In genomic region chr17:5827836-5828582, GRCm38 (mm10) we compare ENCODE assay signal across 9 mouse cellular contexts. TPM values are rescaled to one million over a fixed set of nuclear protein-coding genes. Genes with fewer than 3 reads are reported as not detected.
DNase-seq lines count a peak whose midpoint lies in the region; ATAC-seq and TF ChIP-seq lines count a peak whose summit lies in the region.
"Had no signal": no experiment of that assay in that cellular context is flagged by ENCODE, and none has a peak within 500 bp of the region (broad histone marks: within the 10 kb centered on the region; RNA-seq: fewer than 3 reads in every experiment).

No protein-coding gene starts in this region.

- no peaks in the 10 kb centered on the region for H3K27me3 ChIP-seq in intestine, embryonic 14.5 days (replicated peaks; ENCODE audit: control insufficient read depth, insufficient read depth, low read length)
- no peaks in the 10 kb centered on the region for H3K27me3 ChIP-seq in intestine, postnatal 0 days (replicated peaks; ENCODE audit: control insufficient read depth, insufficient read depth, low read length)
- no peaks in the 10 kb centered on the region for H3K27me3 ChIP-seq in intestine, embryonic 15.5 days (replicated peaks)
- H3K27me3 ChIP-seq in neural tube, embryonic 13.5 days, result no peaks in the 10 kb centered on the region

- H3K27ac ChIP-seq in intestine, embryonic 14.5 days (ENCODE audit: low read depth), result no peak overlapping the region
- H3K27ac ChIP-seq in intestine, postnatal 0 days (ENCODE audit: low read depth, low read length), result no peak overlapping the region
- no peak overlapping the region for H3K27ac ChIP-seq in brown adipose tissue, adult 24 weeks (replicated peaks; ENCODE audit: low read depth, low read length)
- no peak overlapping the region for H3K27ac ChIP-seq in intestine, embryonic 15.5 days
- no peak overlapping the region for H3K27ac ChIP-seq in neural tube, embryonic 13.5 days (replicated peaks)
- H3K27ac ChIP-seq: left cerebral cortex, adult 2 months had no signal

- H3K4me3 ChIP-seq in intestine, embryonic 14.5 days (ENCODE audit: low read depth, low read length), result no peak overlapping the region
- H3K4me3 ChIP-seq in intestine, postnatal 0 days (ENCODE audit: low read depth, low read length), result no peak overlapping the region
- H3K4me3 ChIP-seq in brown adipose tissue, adult 24 weeks (ENCODE audit: insufficient read depth, low read depth, low read length), result peak overlapping the region; percentile 21; the same call in 1 of the 2 replicates
- no peak overlapping the region for H3K4me3 ChIP-seq in intestine, embryonic 15.5 days (replicated peaks)
- H3K4me3 ChIP-seq in neural tube, embryonic 13.5 days, result no peak overlapping the region
- H3K4me3 ChIP-seq: left cerebral cortex, adult 2 months had no signal

- DNase-seq in intestine, embryonic 14.5 days (ENCODE audit: low spot score), result no peak
- no peak for DNase-seq in urinary bladder, adult 18-20 months (ENCODE audit: low spot score in 2 of 2)
- DNase-seq in frontal cortex, postnatal 25 days (ENCODE audit: low spot score in 2 of 2), result no peak
- DNase-seq in testis, postnatal 10 days (ENCODE audit: low spot score), result no peak

- 22% methylated on average over 14 of the region's 15 CpGs for WGBS in intestine, embryonic 14.5 days
- 39% methylated on average over 14 of the region's 15 CpGs for WGBS in intestine, postnatal 0 days
- WGBS in intestine, embryonic 15.5 days, result 20% methylated on average over 14 of the region's 15 CpGs
- WGBS in neural tube, embryonic 13.5 days, result 15% methylated on average over 14 of the region's 15 CpGs

- peak overlapping the region; percentile 29; the same call in 1 of the 2 replicates for H3K9ac ChIP-seq in intestine, embryonic 14.5 days (ENCODE audit: low read length)
- no peak overlapping the region for H3K9ac ChIP-seq in intestine, postnatal 0 days (ENCODE audit: low read depth, low read length)
- H3K9ac ChIP-seq in intestine, embryonic 15.5 days, result no peak overlapping the region
- peak overlapping the region; percentile 45; the same call in 1 of the 2 replicates for H3K9ac ChIP-seq in neural tube, embryonic 13.5 days

- no peak for ATAC-seq in intestine, embryonic 14.5 days (replicated peaks; ENCODE audit: low FRiP score, low TSS enrichment, low read depth)
- ATAC-seq in intestine, postnatal 0 days, result no peak
- no peak for ATAC-seq in intestine, embryonic 15.5 days
- no peak for ATAC-seq in neural tube, embryonic 13.5 days (ENCODE audit: low read depth)

- no peak for TF ChIP-seq CTCF in intestine, postnatal 0 days (IDR thresholded peaks at IDR 0.05; ENCODE audit: low read depth)

- H3K36me3 ChIP-seq in intestine, embryonic 14.5 days (ENCODE audit: control insufficient read depth, insufficient read depth, low read length), result no peaks in the 10 kb centered on the region
- H3K36me3 ChIP-seq in intestine, postnatal 0 days (ENCODE audit: control insufficient read depth, insufficient read depth), result no peaks in the 10 kb centered on the region
- no peaks in the 10 kb centered on the region for H3K36me3 ChIP-seq in intestine, embryonic 15.5 days
- H3K36me3 ChIP-seq in neural tube, embryonic 13.5 days, result no peaks in the 10 kb centered on the region

- H3K4me1 ChIP-seq in intestine, embryonic 14.5 days (replicated peaks; ENCODE audit: control insufficient read depth, insufficient read depth, low read length), result 0 out of 2 replicates have a peak, but pooled peaks cover 2% of the 10 kb centered on the region
- no peaks in the 10 kb centered on the region for H3K4me1 ChIP-seq in intestine, postnatal 0 days (replicated peaks; ENCODE audit: control insufficient read depth, insufficient read depth, low read length)
- H3K4me1 ChIP-seq in brown adipose tissue, adult 24 weeks (ENCODE audit: control insufficient read depth, insufficient read depth, insufficient read length, low read length), result 0 out of 2 replicates have a peak, but pooled peaks cover under 1% of the 10 kb centered on the region
- 0 out of 2 replicates have a peak, but pooled peaks cover 2% of the 10 kb centered on the region for H3K4me1 ChIP-seq in intestine, embryonic 15.5 days (replicated peaks)
- H3K4me1 ChIP-seq in neural tube, embryonic 13.5 days (replicated peaks), result peaks cover 7% of the 10 kb centered on the region

- H3K9me3 ChIP-seq in intestine, embryonic 14.5 days (ENCODE audit: control insufficient read depth, low read length), result no peaks in the 10 kb centered on the region
- no peaks in the 10 kb centered on the region for H3K9me3 ChIP-seq in intestine, postnatal 0 days (ENCODE audit: control insufficient read depth)
- no peaks in the 10 kb centered on the region for H3K9me3 ChIP-seq in intestine, embryonic 15.5 days
- no peaks in the 10 kb centered on the region for H3K9me3 ChIP-seq in neural tube, embryonic 13.5 days

- H3K4me2 ChIP-seq in intestine, embryonic 14.5 days (ENCODE audit: low read length), result peak overlapping the region; percentile 31
- H3K4me2 ChIP-seq in intestine, postnatal 0 days (replicated peaks; ENCODE audit: low read depth), result no peak overlapping the region; the same call in 1 of the 2 replicates
- H3K4me2 ChIP-seq in intestine, embryonic 15.5 days (replicated peaks), result peak overlapping the region; percentile 33; the same call in 1 of the 2 replicates
- peak overlapping the region; percentile 37 for H3K4me2 ChIP-seq in neural tube, embryonic 13.5 days

RNA-seq across cellular contexts. Expression of gene Snx9, which starts 13.1 kb away (rescaled TPM):
- 41.5 and 42.7 TPM in 2 replicates for polyA plus RNA-seq in intestine, embryonic 14.5 days (2014; fragmentation: Nextera tagmentation; extraction: Ambion mirVana)
- 91.4 and 95.4 TPM in 2 replicates for polyA plus RNA-seq in intestine, postnatal 0 days (2015; fragmentation: Nextera tagmentation; extraction: Ambion mirVana)
- 45.2 and 49.4 TPM in 2 replicates for polyA plus RNA-seq in brown adipose tissue, adult 24 weeks (2012; ENCODE audit: insufficient read depth, insufficient read length, missing spikeins)
- 49.8 and 55.9 TPM in 2 replicates for polyA plus RNA-seq in intestine, embryonic 15.5 days (2015; fragmentation: Nextera tagmentation; extraction: Ambion mirVana)
- 9.5 and 10.8 TPM in 2 replicates for polyA plus RNA-seq in neural tube, embryonic 13.5 days (2015; fragmentation: Nextera tagmentation; extraction: Ambion mirVana)

Comparison
In these comparisons a context has a peak if more than half of its experiments do, and no peak if none do; other contexts are left out.
1. H3K9ac ChIP-seq: peak in intestine, embryonic 14.5 days (single experiment) and neural tube, embryonic 13.5 days (single experiment); none in intestine, postnatal 0 days (single experiment) and intestine, embryonic 15.5 days (single experiment).